Mouse (Mus musculus) ES-Bruce4 (cell line): Measurements from ENCODE around the gene Nup43. TPM values are rescaled to one million over a fixed set of nuclear protein-coding genes. Genes with fewer than 3 reads are reported as not detected.
"Not testable (repeated sequence)": the region's sequence is repeated elsewhere in the genome, so short reads cannot be mapped to it uniquely, and the experiment has no call there.

Experiments used
- H3K27ac ChIP-seq: 2 replicates; pipeline ENCODE4 v1.5.1; 2012; ENCODE audit warnings: low read length, inconsistent platforms; ENCODE audit not compliant: insufficient read depth
- H3K27me3 ChIP-seq: 2 replicates; pipeline ENCODE4 v1.6.1; 2012; ENCODE audit warnings: mild to moderate bottlenecking, low read length, inconsistent platforms; ENCODE audit not compliant: control insufficient read depth, poor library complexity, insufficient read depth, severe bottlenecking
- H3K36me3 ChIP-seq: 2 replicates; pipeline ENCODE4 v1.6.1; 2012; ENCODE audit warnings: inconsistent platforms, mild to moderate bottlenecking, low read length, moderate library complexity; ENCODE audit not compliant: control insufficient read depth, poor library complexity, insufficient read depth, severe bottlenecking
- H3K4me1 ChIP-seq: one replicate; pipeline ENCODE4 v1.8.1; 2011; ENCODE audit warnings: low read length; ENCODE audit not compliant: control insufficient read depth, insufficient read depth
- H3K4me3 ChIP-seq: 2 replicates; pipeline ENCODE4 v1.5.1; 2011; ENCODE audit warnings: low read depth, mild to moderate bottlenecking, low read length
- H3K9ac ChIP-seq: 2 replicates; pipeline ENCODE4 v1.6.1; 2012; ENCODE audit warnings: low read depth, mild to moderate bottlenecking, inconsistent platforms; ENCODE audit not compliant: poor library complexity, severe bottlenecking
- H3K9me3 ChIP-seq: replicated peaks from 2 replicates; pipeline ENCODE4 v1.6.1; 2012; ENCODE audit warnings: mild to moderate bottlenecking, low read length, inconsistent platforms; ENCODE audit not compliant: control insufficient read depth, poor library complexity, insufficient read depth, severe bottlenecking
- CTCF ChIP-seq: IDR thresholded peaks from one replicate; pipeline ENCODE4 v1.8.1; 2011; ENCODE audit warnings: low read depth, low read length
- EP300 ChIP-seq: IDR thresholded peaks from 2 replicates; pipeline ENCODE4 v1.6.1; 2011; ENCODE audit warnings: low read depth, low read length; ENCODE audit not compliant: insufficient read depth
- POLR2A ChIP-seq: IDR thresholded peaks from one replicate; pipeline ENCODE4 v1.8.1; 2011; ENCODE audit warnings: low read length; ENCODE audit not compliant: insufficient read depth
- polyA plus RNA-seq: library from polyadenylated mRNA; stranded (reverse); fragments of >200 nt; gene quantifications from 2 replicates; pipeline ENCODE4 v1.2.4, GENCODE M21; 2011; ENCODE audit warnings: low read depth; ENCODE audit not compliant: missing spikeins, insufficient read depth, insufficient read length

The Nup43 gene
- 92.5 and 99.6 TPM in 2 replicates for polyA plus RNA-seq

DNA sequence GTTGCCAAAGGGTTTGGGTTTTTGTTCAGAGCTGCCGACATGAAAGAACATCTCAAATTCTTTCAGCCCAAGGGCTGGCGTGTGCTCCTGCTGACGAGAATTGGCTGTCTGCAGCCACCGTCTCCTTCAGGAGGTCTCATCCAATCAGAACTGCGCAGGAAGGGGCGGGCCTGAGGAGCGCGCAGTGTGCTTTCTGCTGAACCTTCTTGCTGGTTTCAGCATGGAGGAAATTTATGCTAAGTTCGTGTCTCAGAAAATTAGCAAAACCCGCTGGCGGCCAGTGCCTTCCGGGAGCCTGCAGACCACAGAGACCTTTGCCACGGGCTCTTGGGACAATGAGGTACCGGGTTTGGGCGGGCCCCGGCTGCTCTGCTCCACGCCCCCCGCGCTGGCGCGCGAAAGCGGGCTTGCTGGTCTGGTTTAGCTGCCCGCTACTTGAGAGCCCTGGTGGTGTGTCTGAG, at the start of gene Nup43:
Gene Nup43, plus strand, starts transcription at position 162 of the 461 bp plus-strand sequence.
- Histone ChIP-seq H3K9ac (peak within 1 kb of the TSS; percentile 91), H3K27me3 (no peaks in the 10 kb centered on the region), H3K36me3 (peaks cover 28% of the 10 kb centered on the region), H3K27ac (peak within 1 kb of the TSS; percentile 42; the same call in 1 of the 2 replicates), H3K4me1 (no peaks in the 10 kb centered on the region), H3K9me3 (no peaks in the 10 kb centered on the region), H3K4me3 (peak within 1 kb of the TSS; percentile 95)
- TF ChIP-seq EP300 (no peak), POLR2A (peak; percentile 41)

DNA sequence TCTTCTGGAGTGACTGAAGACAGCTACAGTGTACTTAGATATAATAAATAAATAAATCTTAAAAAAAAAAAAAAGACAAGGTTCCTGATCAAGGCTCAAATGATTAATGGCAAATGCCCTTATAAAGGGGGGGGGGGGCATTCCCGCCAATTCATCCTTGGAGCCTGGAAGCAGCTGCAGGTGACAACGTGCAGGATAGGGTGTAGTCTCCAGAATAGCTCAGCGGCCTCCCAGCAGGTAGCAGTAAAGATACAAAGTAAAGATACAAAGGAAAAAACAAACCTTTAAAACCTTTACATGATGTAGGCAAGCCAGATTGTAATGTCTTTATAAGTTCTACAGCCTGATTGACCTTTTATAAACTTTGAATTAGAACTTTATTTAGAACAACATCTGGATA, 49.7 kb upstream of the Nup43 start:
- H3K27ac ChIP-seq, H3K4me3 ChIP-seq, H3K4me1 ChIP-seq, H3K36me3 ChIP-seq, H3K27me3 ChIP-seq, H3K9ac ChIP-seq, H3K9me3 ChIP-seq: not testable (repeated sequence)

DNA sequence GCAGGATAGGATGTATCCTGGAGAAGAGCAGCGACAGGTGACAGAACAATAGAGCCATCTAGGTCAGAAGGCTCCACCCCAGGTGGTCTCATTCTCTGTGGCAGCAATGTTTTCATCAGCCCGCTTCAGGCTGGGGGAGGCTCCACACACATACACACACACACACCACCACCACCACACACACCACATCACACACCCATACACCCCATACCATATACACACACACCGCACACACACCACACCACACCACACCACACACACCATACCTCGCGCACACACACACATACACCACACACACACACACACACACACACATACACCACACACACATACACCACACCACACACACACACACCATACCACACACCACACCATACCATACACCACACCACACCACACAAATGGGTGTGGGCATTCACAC, 47.5 kb upstream of the Nup43 start:
- H3K27me3 ChIP-seq: no peaks in the 10 kb centered on the region
- no peak overlapping the region for H3K9ac ChIP-seq
- H3K36me3 ChIP-seq: peaks cover 7% of the 10 kb centered on the region; the same call in 1 of the 2 replicates
- H3K27ac ChIP-seq: no peak overlapping the region
- no peak for TF ChIP-seq POLR2A
- peak; percentile 90 for TF ChIP-seq EP300
- H3K4me3 ChIP-seq: no peak overlapping the region
- H3K4me1 ChIP-seq: peaks cover 3% of the 10 kb centered on the region
- no peaks in the 10 kb centered on the region for H3K9me3 ChIP-seq

DNA sequence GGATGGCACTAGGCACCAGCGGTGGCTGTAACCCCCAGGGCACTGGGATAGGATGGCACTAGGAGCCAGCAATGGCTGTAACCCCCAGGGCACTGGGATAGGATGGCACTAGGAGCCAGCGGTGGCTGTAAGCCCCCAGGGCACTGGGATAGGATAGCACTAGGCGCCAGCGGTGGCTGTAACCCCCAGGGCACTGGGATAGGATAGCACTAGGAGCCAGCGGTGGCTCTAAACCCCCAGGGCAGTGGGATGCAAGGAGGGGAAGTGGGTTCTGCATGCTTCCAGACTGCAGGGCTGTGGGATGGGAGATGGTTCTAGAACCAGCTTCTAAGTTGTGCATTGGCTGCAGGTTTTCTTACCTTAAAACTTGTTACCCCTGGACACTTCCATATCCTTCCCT, 46.6 kb upstream of the Nup43 start:
- Histone ChIP-seq H3K27ac (no peak overlapping the region), H3K9ac (no peak overlapping the region), H3K27me3 (no peaks in the 10 kb centered on the region), H3K4me3 (no peak overlapping the region), H3K36me3 (peaks cover 7% of the 10 kb centered on the region; the same call in 1 of the 2 replicates), H3K9me3 (no peaks in the 10 kb centered on the region), H3K4me1 (peaks cover 3% of the 10 kb centered on the region)
- TF ChIP-seq POLR2A (no peak), EP300 (no peak), CTCF (no peak)

DNA sequence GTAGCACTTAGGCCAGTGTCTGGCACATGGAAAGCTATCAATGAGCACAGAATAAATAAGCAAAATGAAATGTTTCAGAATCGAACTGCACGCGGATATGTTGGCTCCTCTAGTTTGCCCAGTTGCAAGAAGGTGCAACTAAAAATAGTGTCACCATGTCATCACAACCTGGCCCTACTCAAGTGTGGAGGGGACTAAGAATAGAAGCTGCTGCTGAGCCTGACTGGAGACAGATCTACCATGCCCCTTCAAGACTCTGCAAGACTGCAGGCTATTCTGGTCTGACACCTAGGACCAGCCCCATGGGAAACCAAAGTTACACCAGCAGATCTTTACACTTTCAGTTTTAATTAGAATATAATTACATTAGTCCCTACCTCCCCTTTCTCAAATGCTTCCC, 44.9 kb upstream of the Nup43 start:
- Histone ChIP-seq H3K36me3 (peaks cover 7% of the 10 kb centered on the region; the same call in 1 of the 2 replicates), H3K27me3 (no peaks in the 10 kb centered on the region), H3K9me3 (no peaks in the 10 kb centered on the region), H3K9ac (no peak overlapping the region), H3K4me1 (peaks cover 3% of the 10 kb centered on the region), H3K27ac (no peak overlapping the region), H3K4me3 (no peak overlapping the region)
- no peak for TF ChIP-seq POLR2A
- no peak for TF ChIP-seq EP300
- TF ChIP-seq CTCF: no peak

DNA sequence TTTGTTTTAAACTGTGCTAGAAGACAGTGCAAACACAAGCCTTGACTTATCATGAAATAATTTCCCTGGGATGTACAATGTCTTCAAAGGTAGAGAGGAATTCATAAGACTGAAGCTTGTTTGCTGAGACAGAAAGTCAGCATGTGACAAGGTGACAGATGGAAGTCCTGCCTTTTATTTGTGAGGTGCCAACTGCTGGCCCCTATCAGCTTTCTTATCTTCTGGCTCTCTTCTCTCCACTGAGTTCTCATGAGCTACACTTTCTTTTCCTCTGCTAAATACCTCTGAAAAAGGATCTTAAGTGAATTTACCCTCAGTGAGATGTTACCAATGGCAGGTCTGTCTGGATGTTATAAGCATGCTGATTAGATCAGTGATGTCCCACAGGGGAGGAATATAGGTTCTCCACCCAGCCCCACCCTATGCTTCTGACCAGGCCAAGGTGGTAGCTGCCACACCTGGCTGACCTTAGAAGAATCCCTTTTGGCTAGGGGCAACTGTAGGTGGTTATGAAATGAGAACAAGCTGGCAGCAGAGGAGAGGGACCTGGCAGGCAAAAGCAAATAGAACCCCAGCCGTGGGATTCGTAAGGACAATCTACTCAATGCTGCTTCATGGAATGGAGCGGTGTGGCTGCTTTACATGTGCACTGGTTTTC, 43.3 kb upstream of the Nup43 start:
- Histone ChIP-seq H3K4me3 (no peak overlapping the region), H3K9ac (no peak overlapping the region), H3K36me3 (peaks cover 9% of the 10 kb centered on the region; the same call in 1 of the 2 replicates), H3K27ac (no peak overlapping the region), H3K9me3 (no peaks in the 10 kb centered on the region), H3K27me3 (no peaks in the 10 kb centered on the region), H3K4me1 (peaks cover 5% of the 10 kb centered on the region)
- TF ChIP-seq CTCF: no peak
- TF ChIP-seq EP300: no peak
- TF ChIP-seq POLR2A: no peak
